Mouse (Mus musculus): ENCODE results near the gene Cnksr3. TPM values are rescaled to one million over a fixed set of nuclear protein-coding genes. Genes with fewer than 3 reads are reported as not detected.

Gene Cnksr3
- polyA plus RNA-seq, 1 experiment from 2014 or later = 10.4 TPM

DNA sequence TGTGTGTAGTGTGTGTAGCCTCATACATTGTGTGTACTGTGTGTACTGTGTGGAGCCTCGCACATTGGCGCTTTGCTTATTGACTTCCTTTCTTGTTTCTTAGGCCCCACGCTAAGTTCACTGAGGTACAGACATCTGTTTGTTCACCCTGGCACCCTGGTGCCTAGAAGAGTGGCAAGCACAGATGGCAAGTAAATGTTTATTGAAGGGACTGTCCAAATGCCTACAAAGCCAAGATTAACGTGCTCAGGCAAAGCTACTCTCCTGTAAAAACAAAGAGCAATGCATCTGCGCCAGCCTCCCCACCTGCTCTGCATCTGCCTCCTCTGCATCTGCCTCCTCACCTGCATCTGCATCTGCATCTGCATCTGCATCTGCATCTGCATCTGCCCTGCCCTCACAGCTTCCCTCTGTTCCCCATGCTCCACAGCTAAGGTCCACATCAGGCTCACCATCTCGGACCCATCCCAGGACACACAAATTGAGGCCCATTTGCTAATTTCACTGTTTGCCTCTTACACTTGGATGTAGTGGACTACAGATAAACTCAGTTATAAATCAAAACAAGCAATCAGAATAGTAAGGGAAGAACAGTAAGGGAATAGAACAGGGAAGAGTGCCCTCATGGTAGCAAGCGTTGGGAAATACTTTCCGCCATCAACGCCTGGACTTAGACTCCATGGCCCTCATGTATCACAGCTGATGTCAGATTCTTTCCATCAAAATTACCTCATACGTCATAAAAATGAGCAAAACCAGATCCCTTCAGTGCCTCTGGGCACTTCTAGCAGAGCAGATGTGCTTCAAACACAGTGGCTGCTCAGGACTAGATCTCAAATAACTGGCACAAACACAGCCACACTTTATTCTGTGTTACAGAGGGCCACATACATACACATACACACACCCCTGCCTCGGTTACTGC is 62.1 kb downstream of the Cnksr3 start:
- WGBS = 80% methylated on average over 11 of the region's 11 CpGs
- Histone ChIP-seq H3K36me3 (ENCODE audit: control insufficient read depth, insufficient read depth, low read length) (0 out of 2 replicates have a peak, but pooled peaks cover 4% of the 10 kb centered on the region), H3K27me3 (replicated peaks; ENCODE audit: control insufficient read depth, insufficient read depth, low read length) (no peaks in the 10 kb centered on the region), H3K4me1 (ENCODE audit: control insufficient read depth, insufficient read depth, low read length) (no peaks in the 10 kb centered on the region), H3K4me3 (ENCODE audit: low read depth, low read length) (no peak overlapping the region), H3K9me3 (ENCODE audit: control insufficient read depth, low read length) (no peaks in the 10 kb centered on the region), H3K4me2 (ENCODE audit: low read depth, low read length) (no peak overlapping the region), H3K27ac (replicated peaks; ENCODE audit: low read depth, low read length) (no peak overlapping the region), H3K9ac (ENCODE audit: low read depth, low read length) (no peak overlapping the region)
- DNase-seq (ENCODE audit: low spot score) (no peak), ATAC-seq (ENCODE audit: low read depth) (no peak)

DNA sequence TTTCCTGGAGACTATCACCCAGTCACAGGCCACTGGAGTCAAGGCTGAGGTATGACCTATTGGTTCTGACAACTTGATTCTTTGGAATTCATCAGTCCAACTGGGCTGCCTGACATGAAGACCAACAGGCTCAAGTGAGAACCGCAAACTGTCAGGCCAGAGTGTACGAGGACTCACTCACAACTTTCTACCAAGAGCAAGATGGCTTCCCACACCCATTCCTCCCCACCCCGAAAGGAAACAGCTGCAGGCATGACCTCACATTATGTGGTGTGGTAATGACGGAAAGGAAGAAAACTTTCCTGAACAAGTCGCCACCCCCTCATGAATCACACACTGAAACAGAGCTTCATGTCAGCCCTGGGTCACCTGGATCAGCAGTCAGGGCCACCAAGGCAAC is 66.4 kb downstream of the Cnksr3 start:
- H3K27ac ChIP-seq (replicated peaks; ENCODE audit: low read depth, low read length) = no peak overlapping the region
- no peak overlapping the region for H3K4me3 ChIP-seq (ENCODE audit: low read depth, low read length)
- DNase-seq (ENCODE audit: low spot score) (no peak), ATAC-seq (ENCODE audit: low read depth) (no peak)
- H3K27me3 ChIP-seq (replicated peaks; ENCODE audit: control insufficient read depth, insufficient read depth, low read length) = no peaks in the 10 kb centered on the region
- H3K9ac ChIP-seq (ENCODE audit: low read depth, low read length) = no peak overlapping the region
- no peaks in the 10 kb centered on the region for H3K4me1 ChIP-seq (ENCODE audit: control insufficient read depth, insufficient read depth, low read length)
- peaks cover 5% of the 10 kb centered on the region; the same call in 1 of the 2 replicates for H3K36me3 ChIP-seq (ENCODE audit: control insufficient read depth, insufficient read depth, low read length)
- no peaks in the 10 kb centered on the region for H3K9me3 ChIP-seq (ENCODE audit: control insufficient read depth, low read length)
- H3K4me2 ChIP-seq (ENCODE audit: low read depth, low read length) = no peak overlapping the region
- WGBS = 67% methylated on average over 5 of the region's 5 CpGs

DNA sequence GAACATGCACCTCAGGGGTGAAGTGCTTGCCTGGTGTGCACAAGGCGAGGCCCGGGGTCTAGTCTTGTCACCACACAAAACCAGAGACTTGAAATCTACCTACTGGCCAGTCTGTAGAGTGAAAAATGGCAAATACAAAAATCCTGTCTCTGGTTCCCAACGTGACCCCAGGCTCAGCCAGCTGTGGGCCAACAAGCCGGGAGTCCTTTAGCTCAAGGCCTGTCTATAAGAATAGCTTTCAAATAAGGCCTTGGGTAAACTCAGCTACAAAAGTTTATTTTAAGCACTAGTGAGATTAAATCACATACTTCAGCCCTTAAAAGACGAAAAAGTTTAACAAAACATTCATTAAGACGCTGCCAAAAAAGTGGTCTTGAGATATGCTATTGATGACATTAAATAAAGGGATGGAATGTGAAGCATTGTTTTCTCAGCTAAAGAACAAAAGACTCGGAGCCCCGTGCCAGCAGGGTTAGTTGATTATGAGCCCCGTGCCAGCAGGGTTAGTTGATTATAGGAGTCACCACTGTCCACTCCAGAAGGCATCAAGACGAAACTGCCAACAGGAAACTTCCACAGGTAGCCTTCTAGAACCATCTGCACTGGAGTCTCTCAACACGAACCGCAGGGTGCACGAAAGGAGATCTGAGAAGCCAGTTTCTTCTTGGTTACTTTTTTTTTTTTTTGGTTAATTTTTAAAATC is 67.8 kb downstream of the Cnksr3 start:
- H3K4me2 ChIP-seq (ENCODE audit: low read depth, low read length) = no peak overlapping the region
- ATAC-seq (ENCODE audit: low read depth) (no peak), DNase-seq (ENCODE audit: low spot score) (peak; percentile 29)
- 67% methylated on average over 13 of the region's 13 CpGs for WGBS
- H3K36me3 ChIP-seq (ENCODE audit: control insufficient read depth, insufficient read depth, low read length) = peaks cover 5% of the 10 kb centered on the region; the same call in 1 of the 2 replicates
- H3K27ac ChIP-seq (replicated peaks; ENCODE audit: low read depth, low read length) = no peak overlapping the region
- no peak overlapping the region for H3K9ac ChIP-seq (ENCODE audit: low read depth, low read length)
- no peak overlapping the region for H3K4me3 ChIP-seq (ENCODE audit: low read depth, low read length)
- no peaks in the 10 kb centered on the region for H3K27me3 ChIP-seq (replicated peaks; ENCODE audit: control insufficient read depth, insufficient read depth, low read length)
- no peaks in the 10 kb centered on the region for H3K4me1 ChIP-seq (ENCODE audit: control insufficient read depth, insufficient read depth, low read length)
- H3K9me3 ChIP-seq (ENCODE audit: control insufficient read depth, low read length) = no peaks in the 10 kb centered on the region

DNA sequence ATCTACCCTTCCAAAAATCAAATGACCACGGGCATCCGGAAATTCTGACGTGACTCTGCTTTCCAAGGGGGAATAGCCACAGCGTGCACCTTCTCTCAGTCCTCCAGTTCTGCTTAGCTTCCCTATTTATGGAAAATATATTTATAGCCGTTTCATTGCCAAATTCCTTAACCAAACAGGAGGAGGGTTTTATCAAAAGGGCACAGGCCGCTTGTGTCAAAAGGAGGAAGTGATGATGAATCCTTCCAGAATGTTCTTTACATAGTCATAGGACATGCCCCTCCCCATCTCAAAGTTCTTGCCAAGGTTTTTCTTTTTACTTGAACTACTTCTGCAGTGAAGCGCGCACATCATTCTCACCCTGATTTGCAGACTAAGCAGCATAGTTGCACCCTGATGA is 69.8 kb downstream of the Cnksr3 start:
- Histone ChIP-seq H3K4me2 (ENCODE audit: low read depth, low read length) (no peak overlapping the region), H3K9me3 (ENCODE audit: control insufficient read depth, low read length) (no peaks in the 10 kb centered on the region), H3K27ac (replicated peaks; ENCODE audit: low read depth, low read length) (no peak overlapping the region), H3K9ac (ENCODE audit: low read depth, low read length) (no peak overlapping the region), H3K27me3 (replicated peaks; ENCODE audit: control insufficient read depth, insufficient read depth, low read length) (no peaks in the 10 kb centered on the region), H3K36me3 (ENCODE audit: control insufficient read depth, insufficient read depth, low read length) (peaks cover 5% of the 10 kb centered on the region; the same call in 1 of the 2 replicates), H3K4me3 (ENCODE audit: low read depth, low read length) (no peak overlapping the region), H3K4me1 (ENCODE audit: control insufficient read depth, insufficient read depth, low read length) (no peaks in the 10 kb centered on the region)
- 90% methylated on average over 8 of the region's 8 CpGs for WGBS
- ATAC-seq (ENCODE audit: low read depth) (no peak), DNase-seq (ENCODE audit: low spot score) (no peak)

DNA sequence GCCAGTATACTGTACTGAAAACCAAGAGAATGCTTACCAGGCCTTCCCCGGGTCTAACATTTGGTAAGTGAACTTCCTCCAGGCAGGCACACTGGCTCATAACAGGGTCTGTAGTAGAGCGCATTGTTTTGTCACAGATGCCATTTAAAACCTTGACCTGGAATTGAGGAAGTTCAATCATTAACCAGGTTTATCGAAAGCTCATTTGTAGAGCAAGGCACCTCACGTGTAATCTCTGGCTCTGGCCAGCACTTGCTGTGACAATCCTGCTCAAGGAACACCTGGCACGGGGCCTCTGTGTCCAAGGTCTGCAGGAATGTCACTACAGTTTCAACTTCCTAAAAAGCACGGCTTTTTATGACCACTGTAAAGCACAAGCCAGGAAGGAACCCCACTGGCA is 71.8 kb downstream of the Cnksr3 start:
- no peak overlapping the region for H3K9ac ChIP-seq (ENCODE audit: low read depth, low read length)
- H3K4me3 ChIP-seq (ENCODE audit: low read depth, low read length) = no peak overlapping the region

DNA sequence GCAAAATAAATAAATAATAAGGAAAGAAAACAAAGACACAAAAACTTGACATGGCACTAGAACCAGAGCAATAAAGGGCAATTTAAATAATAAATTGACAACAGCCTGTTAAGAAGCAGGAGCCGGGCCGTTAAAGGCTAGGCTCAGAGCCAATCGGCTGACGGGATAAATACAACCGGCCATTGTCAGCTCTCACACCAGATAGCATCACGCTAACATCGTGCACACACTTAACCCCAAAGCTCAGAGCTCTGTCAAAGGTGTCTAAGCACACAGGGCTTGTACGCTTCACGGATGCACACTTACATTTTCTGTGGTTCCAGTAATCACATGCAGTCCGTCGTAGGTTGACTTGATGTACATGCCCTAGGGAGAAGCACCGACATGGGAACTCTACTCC is 74.0 kb downstream of the Cnksr3 start:
- no peak overlapping the region for H3K4me2 ChIP-seq (ENCODE audit: low read depth, low read length)
- H3K27ac ChIP-seq (replicated peaks; ENCODE audit: low read depth, low read length) = no peak overlapping the region
- no peak for ATAC-seq (ENCODE audit: low read depth)
- H3K36me3 ChIP-seq (ENCODE audit: control insufficient read depth, insufficient read depth, low read length) = peaks cover 21% of the 10 kb centered on the region
- H3K9me3 ChIP-seq (ENCODE audit: control insufficient read depth, low read length) = no peaks in the 10 kb centered on the region
- H3K4me1 ChIP-seq (ENCODE audit: control insufficient read depth, insufficient read depth, low read length) = no peaks in the 10 kb centered on the region
- no peak for DNase-seq (ENCODE audit: low spot score)
- no peak overlapping the region for H3K9ac ChIP-seq (ENCODE audit: low read depth, low read length)
- H3K4me3 ChIP-seq (ENCODE audit: low read depth, low read length) = no peak overlapping the region
- no peaks in the 10 kb centered on the region for H3K27me3 ChIP-seq (replicated peaks; ENCODE audit: control insufficient read depth, insufficient read depth, low read length)
- 65% methylated on average over 12 of the region's 12 CpGs for WGBS

More for the DNA sequence above, 71.8 kb downstream of the Cnksr3 start:
- H3K4me1 ChIP-seq (ENCODE audit: control insufficient read depth, insufficient read depth, low read length) = no peaks in the 10 kb centered on the region
- H3K4me2 ChIP-seq (ENCODE audit: low read depth, low read length) = no peak overlapping the region
- DNase-seq (ENCODE audit: low spot score) (no peak), ATAC-seq (ENCODE audit: low read depth) (no peak)
- H3K9me3 ChIP-seq (ENCODE audit: control insufficient read depth, low read length) = no peaks in the 10 kb centered on the region
- H3K27me3 ChIP-seq (replicated peaks; ENCODE audit: control insufficient read depth, insufficient read depth, low read length) = no peaks in the 10 kb centered on the region
- 80% methylated on average over 6 of the region's 6 CpGs for WGBS
- H3K27ac ChIP-seq (replicated peaks; ENCODE audit: low read depth, low read length) = no peak overlapping the region; the same call in 1 of the 2 replicates
- peaks cover 5% of the 10 kb centered on the region; the same call in 1 of the 2 replicates for H3K36me3 ChIP-seq (ENCODE audit: control insufficient read depth, insufficient read depth, low read length)

DNA sequence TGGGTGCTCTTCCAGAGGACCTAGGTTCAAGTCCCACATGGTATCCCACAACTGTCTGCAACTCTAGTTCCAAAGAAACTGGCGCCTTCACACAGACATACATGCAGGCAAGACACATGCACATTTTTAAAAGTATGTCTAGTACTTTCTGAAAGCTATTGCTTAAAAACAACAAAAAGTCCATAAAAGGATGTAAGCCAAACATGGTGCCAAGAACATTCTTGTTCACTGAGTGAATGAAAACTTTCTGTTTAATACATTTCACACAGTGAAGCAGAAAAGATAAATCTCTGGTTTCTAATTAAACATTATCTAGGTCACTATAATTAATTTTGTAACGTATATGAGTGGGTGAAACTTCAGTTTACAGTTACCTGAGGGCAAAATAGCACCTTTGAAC is 76.3 kb downstream of the Cnksr3 start:
- H3K4me2 ChIP-seq (ENCODE audit: low read depth, low read length) = no peak overlapping the region
- H3K9me3 ChIP-seq (ENCODE audit: control insufficient read depth, low read length) = no peaks in the 10 kb centered on the region
- ATAC-seq (ENCODE audit: low read depth) (no peak), DNase-seq (ENCODE audit: low spot score) (no peak)
- no peak overlapping the region for H3K4me3 ChIP-seq (ENCODE audit: low read depth, low read length)
- no peak overlapping the region for H3K9ac ChIP-seq (ENCODE audit: low read depth, low read length)
- no peaks in the 10 kb centered on the region for H3K27me3 ChIP-seq (replicated peaks; ENCODE audit: control insufficient read depth, insufficient read depth, low read length)
- WGBS = 77% methylated on average over 2 of the region's 2 CpGs
- H3K36me3 ChIP-seq (ENCODE audit: control insufficient read depth, insufficient read depth, low read length) = peaks cover 22% of the 10 kb centered on the region
- no peaks in the 10 kb centered on the region for H3K4me1 ChIP-seq (ENCODE audit: control insufficient read depth, insufficient read depth, low read length)
- H3K27ac ChIP-seq (replicated peaks; ENCODE audit: low read depth, low read length) = no peak overlapping the region

DNA sequence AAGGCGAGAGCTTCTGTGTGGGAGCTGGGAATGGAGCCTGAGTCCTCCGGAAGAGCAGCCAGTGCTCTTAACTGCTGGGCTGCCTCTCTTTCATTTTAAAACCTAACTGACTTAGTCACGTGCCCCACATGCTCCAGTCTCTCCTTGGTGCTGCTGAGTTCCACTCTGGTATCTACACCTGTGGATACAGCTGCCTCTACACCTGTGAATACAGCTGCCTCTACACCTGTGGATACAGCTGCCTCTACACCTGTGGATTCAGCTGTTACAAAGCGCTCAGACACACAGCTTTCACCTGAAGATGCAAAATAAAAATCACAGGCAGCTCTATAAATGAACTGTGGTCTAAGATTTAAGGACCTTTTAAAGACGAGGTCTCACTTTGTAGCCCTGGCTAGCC is 79.0 kb downstream of the Cnksr3 start:
- Histone ChIP-seq H3K4me1 (ENCODE audit: control insufficient read depth, insufficient read depth, low read length) (no peaks in the 10 kb centered on the region), H3K4me3 (ENCODE audit: low read depth, low read length) (no peak overlapping the region), H3K9ac (ENCODE audit: low read depth, low read length) (no peak overlapping the region), H3K27me3 (replicated peaks; ENCODE audit: control insufficient read depth, insufficient read depth, low read length) (no peaks in the 10 kb centered on the region), H3K9me3 (ENCODE audit: control insufficient read depth, low read length) (no peaks in the 10 kb centered on the region), H3K36me3 (ENCODE audit: control insufficient read depth, insufficient read depth, low read length) (peaks cover 40% of the 10 kb centered on the region), H3K27ac (replicated peaks; ENCODE audit: low read depth, low read length) (no peak overlapping the region), H3K4me2 (ENCODE audit: low read depth, low read length) (no peak overlapping the region)
- ATAC-seq (ENCODE audit: low read depth) (no peak), DNase-seq (ENCODE audit: low spot score) (no peak)
- 88% methylated on average over 5 of the region's 5 CpGs for WGBS

Data from embryonic facial prominence, embryonic 14.5 days (tissue).